Mouse (Mus musculus): ENCODE results near the gene Tmem242. TPM values are rescaled to one million over a fixed set of nuclear protein-coding genes. Genes with fewer than 3 reads are reported as not detected.

The Tmem242 gene
- polyA plus RNA-seq, 1 experiment from 2014 or later = 130 TPM

- Histone ChIP-seq H3K9ac (ENCODE audit: low read length) (no peak overlapping the region), H3K27me3 (ENCODE audit: control insufficient read depth, insufficient read depth, low read length) (no peaks in the 10 kb centered on the region; the same call in 1 of the 2 replicates), H3K9me3 (replicated peaks; ENCODE audit: control insufficient read depth, low read length) (no peaks in the 10 kb centered on the region), H3K4me2 (ENCODE audit: low read depth, low read length) (no peak overlapping the region), H3K36me3 (ENCODE audit: control insufficient read depth, insufficient read depth, low read length) (0 out of 2 replicates have a peak, but pooled peaks cover 8% of the 10 kb centered on the region), H3K4me1 (ENCODE audit: control insufficient read depth, insufficient read depth, low read length) (no peaks in the 10 kb centered on the region), H3K4me3 (replicated peaks; ENCODE audit: low read length) (no peak overlapping the region), H3K27ac (ENCODE audit: low read length) (no peak overlapping the region)
- no peak for ATAC-seq (ENCODE audit: insufficient read depth, low FRiP score)
- WGBS = 90% methylated on average over 17 of the region's 17 CpGs
Measured at GRCm38 (mm10) chr17:5411205-5411604, 28.9 kb downstream of the Tmem242 start.

DNA sequence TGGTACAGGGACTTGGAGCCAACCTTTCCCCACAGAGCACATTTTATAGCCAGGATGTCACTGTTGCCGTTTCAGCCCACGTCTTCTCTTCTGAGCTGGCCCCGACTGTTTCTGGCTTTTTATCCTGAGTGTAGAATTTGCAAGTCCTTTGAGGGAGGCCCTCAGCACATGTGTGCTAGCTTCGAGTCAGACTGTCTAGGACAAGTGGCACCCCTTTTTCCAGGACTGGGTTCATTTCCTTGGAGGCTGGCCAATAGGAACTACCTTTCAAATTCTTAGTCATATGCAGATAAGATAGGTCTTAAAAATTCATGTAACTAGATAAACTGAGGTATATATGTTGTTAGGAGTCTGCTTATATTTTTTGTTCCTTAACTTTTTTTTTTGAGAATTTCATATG, 29.7 kb downstream of the Tmem242 start:
- Histone ChIP-seq H3K9ac (ENCODE audit: low read length) (no peak overlapping the region), H3K36me3 (ENCODE audit: control insufficient read depth, insufficient read depth, low read length) (0 out of 2 replicates have a peak, but pooled peaks cover 8% of the 10 kb centered on the region), H3K9me3 (replicated peaks; ENCODE audit: control insufficient read depth, low read length) (no peaks in the 10 kb centered on the region), H3K4me2 (ENCODE audit: low read depth, low read length) (no peak overlapping the region), H3K27me3 (ENCODE audit: control insufficient read depth, insufficient read depth, low read length) (no peaks in the 10 kb centered on the region; the same call in 1 of the 2 replicates), H3K27ac (ENCODE audit: low read length) (no peak overlapping the region), H3K4me3 (replicated peaks; ENCODE audit: low read length) (no peak overlapping the region), H3K4me1 (ENCODE audit: control insufficient read depth, insufficient read depth, low read length) (no peaks in the 10 kb centered on the region)
- 79% methylated on average over 4 of the region's 4 CpGs for WGBS
- ATAC-seq (ENCODE audit: insufficient read depth, low FRiP score) = no peak

DNA sequence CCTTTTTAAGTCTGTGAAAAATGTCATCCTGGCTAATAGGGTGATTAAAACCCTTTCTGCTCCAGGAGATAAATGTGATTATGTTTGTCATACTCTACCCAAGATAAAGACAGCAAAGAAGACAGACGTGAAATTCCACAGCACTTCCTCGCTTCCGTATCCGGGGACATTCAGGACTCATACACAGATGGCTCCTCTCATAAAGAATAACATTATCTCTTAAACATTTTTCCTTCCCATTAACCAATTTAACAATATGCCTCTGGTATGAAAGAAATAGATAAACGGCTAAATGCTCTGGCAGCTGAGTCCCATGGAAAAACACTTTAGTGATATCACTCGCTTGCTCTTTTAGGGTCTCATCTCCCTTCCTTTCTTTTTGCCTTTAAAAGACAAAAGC, 33.0 kb downstream of the Tmem242 start:
- Histone ChIP-seq H3K4me3 (replicated peaks; ENCODE audit: low read length) (no peak overlapping the region), H3K4me2 (ENCODE audit: low read depth, low read length) (no peak overlapping the region), H3K4me1 (ENCODE audit: control insufficient read depth, insufficient read depth, low read length) (peaks cover 5% of the 10 kb centered on the region; the same call in 1 of the 2 replicates), H3K27me3 (ENCODE audit: control insufficient read depth, insufficient read depth, low read length) (no peaks in the 10 kb centered on the region; the same call in 1 of the 2 replicates), H3K9ac (ENCODE audit: low read length) (no peak overlapping the region), H3K27ac (ENCODE audit: low read length) (no peak overlapping the region), H3K36me3 (ENCODE audit: control insufficient read depth, insufficient read depth, low read length) (0 out of 2 replicates have a peak, but pooled peaks cover 8% of the 10 kb centered on the region), H3K9me3 (replicated peaks; ENCODE audit: control insufficient read depth, low read length) (no peaks in the 10 kb centered on the region)
- no peak for ATAC-seq (ENCODE audit: insufficient read depth, low FRiP score)
- WGBS = 38% methylated on average over 6 of the region's 6 CpGs

DNA sequence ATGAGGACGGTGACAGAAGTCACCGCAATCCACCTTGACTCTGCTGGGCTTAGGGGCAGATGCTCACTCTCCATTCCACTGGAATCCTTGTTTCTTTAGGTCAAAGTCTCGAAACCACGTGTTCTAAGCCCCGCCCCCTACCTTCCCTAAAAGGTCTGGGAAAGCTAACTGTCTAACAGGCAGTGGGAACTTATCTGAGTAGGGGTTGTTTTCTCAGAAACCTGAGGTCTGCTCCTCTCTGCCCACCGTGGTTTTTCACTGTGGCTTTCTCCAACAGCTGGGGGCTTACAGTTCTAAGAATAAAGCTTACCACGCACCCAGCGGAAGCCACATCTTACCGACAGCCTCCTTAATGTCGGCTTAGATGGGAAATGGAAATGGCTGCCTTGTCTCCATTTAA, 33.5 kb downstream of the Tmem242 start:
- Histone ChIP-seq H3K4me3 (replicated peaks; ENCODE audit: low read length) (no peak overlapping the region), H3K9me3 (replicated peaks; ENCODE audit: control insufficient read depth, low read length) (no peaks in the 10 kb centered on the region), H3K4me2 (ENCODE audit: low read depth, low read length) (no peak overlapping the region), H3K36me3 (ENCODE audit: control insufficient read depth, insufficient read depth, low read length) (0 out of 2 replicates have a peak, but pooled peaks cover 7% of the 10 kb centered on the region), H3K27me3 (ENCODE audit: control insufficient read depth, insufficient read depth, low read length) (no peaks in the 10 kb centered on the region; the same call in 1 of the 2 replicates), H3K4me1 (ENCODE audit: control insufficient read depth, insufficient read depth, low read length) (peaks cover 5% of the 10 kb centered on the region; the same call in 1 of the 2 replicates), H3K27ac (ENCODE audit: low read length) (no peak overlapping the region), H3K9ac (ENCODE audit: low read length) (no peak overlapping the region)
- 31% methylated on average over 10 of the region's 10 CpGs for WGBS
- no peak for ATAC-seq (ENCODE audit: insufficient read depth, low FRiP score)

GRCm38 (mm10) chr17:5403885-5404284, 36.2 kb downstream of the Tmem242 start:
- 84% methylated on average over 6 of the region's 6 CpGs for WGBS
- H3K9ac ChIP-seq (ENCODE audit: low read length) = no peak overlapping the region
- ATAC-seq (ENCODE audit: insufficient read depth, low FRiP score) = no peak
- no peaks in the 10 kb centered on the region; the same call in 1 of the 2 replicates for H3K27me3 ChIP-seq (ENCODE audit: control insufficient read depth, insufficient read depth, low read length)
- no peak overlapping the region for H3K27ac ChIP-seq (ENCODE audit: low read length)
- no peak overlapping the region for H3K4me3 ChIP-seq (replicated peaks; ENCODE audit: low read length)
- H3K9me3 ChIP-seq (replicated peaks; ENCODE audit: control insufficient read depth, low read length) = no peaks in the 10 kb centered on the region
- H3K4me1 ChIP-seq (ENCODE audit: control insufficient read depth, insufficient read depth, low read length) = peaks cover 5% of the 10 kb centered on the region; the same call in 1 of the 2 replicates
- no peak overlapping the region for H3K4me2 ChIP-seq (ENCODE audit: low read depth, low read length)
- no peaks in the 10 kb centered on the region for H3K36me3 ChIP-seq (ENCODE audit: control insufficient read depth, insufficient read depth, low read length)

DNA sequence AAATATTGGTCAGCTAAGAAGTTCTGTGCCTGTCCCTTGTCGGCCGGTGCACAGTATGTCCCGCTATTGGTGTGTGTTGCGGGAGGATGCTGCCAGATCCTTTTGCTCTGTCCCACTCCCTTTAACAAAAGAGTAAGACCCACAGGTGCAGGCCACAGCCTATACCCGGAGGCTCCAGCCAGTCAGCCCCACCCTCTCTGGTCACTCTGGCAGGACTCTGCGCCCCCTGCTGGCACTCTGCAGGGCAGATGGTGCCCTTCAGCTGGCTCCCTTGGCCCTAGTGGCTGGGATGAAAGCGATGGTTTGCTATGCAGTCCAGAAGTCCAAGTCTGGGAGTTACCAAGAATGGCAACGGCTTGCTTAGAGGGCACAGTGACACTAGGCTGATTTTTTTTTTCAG, 37.4 kb downstream of the Tmem242 start:
- no peak overlapping the region for H3K4me3 ChIP-seq (replicated peaks; ENCODE audit: low read length)
- peaks cover 5% of the 10 kb centered on the region; the same call in 1 of the 2 replicates for H3K4me1 ChIP-seq (ENCODE audit: control insufficient read depth, insufficient read depth, low read length)
- no peaks in the 10 kb centered on the region for H3K9me3 ChIP-seq (replicated peaks; ENCODE audit: control insufficient read depth, low read length)
- no peaks in the 10 kb centered on the region for H3K36me3 ChIP-seq (ENCODE audit: control insufficient read depth, insufficient read depth, low read length)
- H3K27me3 ChIP-seq (ENCODE audit: control insufficient read depth, insufficient read depth, low read length) = no peaks in the 10 kb centered on the region; the same call in 1 of the 2 replicates
- ATAC-seq (ENCODE audit: insufficient read depth, low FRiP score) = peak; percentile 86
- H3K27ac ChIP-seq (ENCODE audit: low read length) = no peak overlapping the region
- 23% methylated on average over 8 of the region's 8 CpGs for WGBS
- H3K4me2 ChIP-seq (ENCODE audit: low read depth, low read length) = peak overlapping the region; percentile 30; the same call in 1 of the 2 replicates
- no peak overlapping the region for H3K9ac ChIP-seq (ENCODE audit: low read length)

DNA sequence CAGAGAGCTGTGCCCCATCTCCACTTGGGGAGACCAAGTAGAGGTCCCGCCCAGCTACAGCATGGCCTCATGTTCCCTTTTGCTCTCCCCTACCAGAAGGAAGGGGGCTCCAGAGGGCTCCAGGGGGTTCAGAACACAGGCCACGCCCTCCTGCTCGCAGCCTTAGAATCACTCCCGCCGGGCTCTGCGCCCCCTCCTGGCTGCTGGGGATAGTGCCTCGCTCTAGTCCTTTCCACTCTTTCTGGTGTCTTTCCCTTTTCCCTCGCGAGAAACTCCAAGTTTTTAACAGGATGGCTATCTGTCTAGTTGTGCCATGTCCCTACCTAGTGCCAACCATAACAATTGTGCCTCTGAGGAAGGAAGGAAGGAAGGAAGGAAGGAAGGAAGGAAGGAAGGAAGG, 38.0 kb downstream of the Tmem242 start:
- Histone ChIP-seq H3K27ac (ENCODE audit: low read length) (no peak overlapping the region), H3K9me3 (replicated peaks; ENCODE audit: control insufficient read depth, low read length) (no peaks in the 10 kb centered on the region), H3K4me2 (ENCODE audit: low read depth, low read length) (peak overlapping the region; percentile 30), H3K36me3 (ENCODE audit: control insufficient read depth, insufficient read depth, low read length) (no peaks in the 10 kb centered on the region), H3K4me3 (replicated peaks; ENCODE audit: low read length) (no peak overlapping the region; the same call in 1 of the 2 replicates), H3K27me3 (ENCODE audit: control insufficient read depth, insufficient read depth, low read length) (no peaks in the 10 kb centered on the region; the same call in 1 of the 2 replicates), H3K9ac (ENCODE audit: low read length) (0 out of 2 replicates have a peak overlapping the region, but pooled peaks have one; percentile 17), H3K4me1 (ENCODE audit: control insufficient read depth, insufficient read depth, low read length) (peaks cover 5% of the 10 kb centered on the region; the same call in 1 of the 2 replicates)
- ATAC-seq (ENCODE audit: insufficient read depth, low FRiP score) = peak; percentile 61; the same call in 1 of the 2 replicates
- 11% methylated on average over 9 of the region's 9 CpGs for WGBS

- Histone ChIP-seq H3K36me3 (ENCODE audit: control insufficient read depth, insufficient read depth, low read length) (no peaks in the 10 kb centered on the region), H3K9ac (ENCODE audit: low read length) (no peak overlapping the region), H3K4me1 (ENCODE audit: control insufficient read depth, insufficient read depth, low read length) (peaks cover 5% of the 10 kb centered on the region; the same call in 1 of the 2 replicates), H3K9me3 (replicated peaks; ENCODE audit: control insufficient read depth, low read length) (no peaks in the 10 kb centered on the region), H3K27ac (ENCODE audit: low read length) (no peak overlapping the region), H3K27me3 (ENCODE audit: control insufficient read depth, insufficient read depth, low read length) (no peaks in the 10 kb centered on the region; the same call in 1 of the 2 replicates), H3K4me3 (replicated peaks; ENCODE audit: low read length) (no peak overlapping the region), H3K4me2 (ENCODE audit: low read depth, low read length) (no peak overlapping the region)
- ATAC-seq (ENCODE audit: insufficient read depth, low FRiP score) = no peak
- 82% methylated on average over 10 of the region's 10 CpGs for WGBS
Measured at GRCm38 (mm10) chr17:5401288-5401687, 38.8 kb downstream of the Tmem242 start.

DNA sequence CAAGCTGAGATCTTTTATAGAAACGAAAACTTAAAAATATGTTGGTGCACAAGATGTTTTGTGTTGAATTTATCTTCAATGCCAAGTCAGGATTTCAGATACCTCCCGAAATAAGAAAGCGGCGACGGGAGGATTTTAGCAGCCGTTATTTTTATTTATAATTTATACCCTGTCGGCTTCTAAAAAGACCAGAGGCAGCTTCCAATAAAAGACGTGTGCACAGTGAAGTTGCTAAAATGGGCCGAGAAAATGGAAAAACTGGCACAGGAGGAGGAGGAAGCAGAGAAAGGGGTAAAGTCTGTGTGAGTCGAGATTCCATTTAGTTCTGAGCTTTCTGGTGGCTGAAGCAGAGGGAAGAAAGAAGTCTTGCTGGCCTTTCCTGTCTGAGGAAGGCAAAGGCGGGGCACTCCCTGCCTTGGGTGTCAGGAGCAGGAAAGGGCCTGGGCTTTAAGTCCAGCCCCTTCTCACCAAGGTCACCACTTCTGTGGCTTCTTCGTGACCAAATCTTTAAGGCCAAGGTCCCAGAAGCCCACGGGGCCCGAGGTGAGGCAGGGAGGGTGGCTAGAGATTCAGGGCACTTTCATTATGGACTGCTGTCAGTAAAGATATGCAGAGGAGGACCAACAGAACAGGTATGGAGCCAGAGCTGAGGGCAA, 39.5 kb downstream of the Tmem242 start:
- Histone ChIP-seq H3K9ac (ENCODE audit: low read length) (no peak overlapping the region), H3K4me1 (ENCODE audit: control insufficient read depth, insufficient read depth, low read length) (peaks cover 5% of the 10 kb centered on the region; the same call in 1 of the 2 replicates), H3K4me2 (ENCODE audit: low read depth, low read length) (no peak overlapping the region), H3K4me3 (replicated peaks; ENCODE audit: low read length) (no peak overlapping the region), H3K27me3 (ENCODE audit: control insufficient read depth, insufficient read depth, low read length) (no peaks in the 10 kb centered on the region; the same call in 1 of the 2 replicates), H3K9me3 (replicated peaks; ENCODE audit: control insufficient read depth, low read length) (no peaks in the 10 kb centered on the region), H3K27ac (ENCODE audit: low read length) (no peak overlapping the region), H3K36me3 (ENCODE audit: control insufficient read depth, insufficient read depth, low read length) (no peaks in the 10 kb centered on the region)
- WGBS = 53% methylated on average over 14 of the region's 14 CpGs
- no peak for ATAC-seq (ENCODE audit: insufficient read depth, low FRiP score)

Data from stomach, embryonic 16.5 days (tissue).